Mouse (Mus musculus) heart, adult 2 months (tissue): ENCODE measurements at regions not wholly inside any gene's neighbourhood (a gene's known extent, or its start where the extent isn't known, plus 50 kb on each side); places are given as distances from the start of the nearest gene placed in this dataset.
"Not testable (repeated sequence)": the region's sequence is repeated elsewhere in the genome, so short reads cannot be mapped to it uniquely, and the experiment has no call there.

ENCODE experiments used
- CTCF ChIP-seq: fragments of 200-600 bp; IDR thresholded peaks from 2 replicates; pipeline ENCODE4 v1.8.1; 2022; ENCODE audit warnings: antibody characterized with exemption, mild to moderate bottlenecking, moderate library complexity
- EP300 ChIP-seq: fragments of 200-500 bp; IDR thresholded peaks from 2 replicates; pipeline ENCODE4 v1.6.1; 2011; ENCODE audit warnings: low read depth, low read length, control low read depth; ENCODE audit not compliant: insufficient read depth
- POLR2A ChIP-seq: fragments of 200-500 bp; IDR thresholded peaks from 2 replicates; pipeline ENCODE4 v1.6.1; 2011; ENCODE audit warnings: mild to moderate bottlenecking, low read depth, low read length, control low read depth; ENCODE audit not compliant: insufficient read depth

GRCm38 (mm10) chr17:82266842-82267241, 528.7 kb upstream of the Slc8a1 start:
- not testable (repeated sequence) for TF ChIP-seq EP300, POLR2A, CTCF
